Mouse (Mus musculus) heart, embryonic 14.5 days (tissue): ENCODE data around the gene Stn1. TPM values are rescaled to one million over a fixed set of nuclear protein-coding genes. Genes with fewer than 3 reads are reported as not detected.
A peak's percentile ranks its signal among the peaks of the same experiment; 100 is the strongest.

Source experiments
- ATAC-seq: fragments of 200-750 bp; cut with Nextera tagmentation; 2 replicates; pipeline ENCODE4 v1.8.0; 2017; ENCODE audit warnings: low read depth, moderate TSS enrichment; ENCODE audit not compliant: insufficient number of reproducible peaks, insufficient read depth, low FRiP score
- H3K27ac ChIP-seq, 2 experiments: fragments of 200-500 bp in 1 of 2; fragments of 300-500 bp in 1 of 2; sonication (generic) in 1 of 2; replicated peaks in 1 of 2; 2 replicates each; pipeline ENCODE4 v1.5.1; 2012 to 2014; ENCODE audit warnings: low read depth in 2 of 2, low read length in 2 of 2, control low read depth in 1 of 2, mild to moderate bottlenecking in 1 of 2, mixed read lengths in 1 of 2; ENCODE audit not compliant: control insufficient read depth in 1 of 2, insufficient read depth in 1 of 2
- H3K27me3 ChIP-seq: fragments of 300-500 bp; sonication (generic); 2 replicates; pipeline ENCODE4 v1.6.1; 2014; ENCODE audit warnings: mild to moderate bottlenecking, low read length, control low read depth; ENCODE audit not compliant: control insufficient read depth, insufficient read depth
- H3K36me3 ChIP-seq: fragments of 300-500 bp; sonication (generic); 2 replicates; pipeline ENCODE4 v1.6.1; 2014; ENCODE audit warnings: mild to moderate bottlenecking, control low read depth, low read length, mixed read lengths; ENCODE audit not compliant: control insufficient read depth, insufficient read depth
- H3K4me1 ChIP-seq, 2 experiments: fragments of 200-500 bp in 1 of 2; fragments of 300-500 bp in 1 of 2; sonication (generic) in 1 of 2; 2 replicates each; pipeline ENCODE4 v1.6.1; 2012 to 2014; ENCODE audit warnings: low read length in 2 of 2, control low read depth in 1 of 2, mixed read lengths in 1 of 2; ENCODE audit not compliant: control insufficient read depth in 2 of 2, insufficient read depth in 2 of 2
- H3K4me2 ChIP-seq: fragments of 300-500 bp; sonication (generic); 2 replicates; pipeline ENCODE4 v1.6.1; 2014; ENCODE audit warnings: mild to moderate bottlenecking, low read length
- H3K4me3 ChIP-seq, 2 experiments: fragments of 200-500 bp in 1 of 2; fragments of 300-500 bp in 1 of 2; sonication (generic) in 1 of 2; 2 replicates each; pipeline ENCODE4 v1.5.1; 2012 to 2014; ENCODE audit warnings: low read length in 2 of 2, mild to moderate bottlenecking in 2 of 2, control low read depth in 1 of 2, low read depth in 1 of 2, moderate library complexity in 1 of 2; ENCODE audit not compliant: control insufficient read depth in 1 of 2, insufficient read depth in 1 of 2
- H3K9ac ChIP-seq: fragments of 300-500 bp; sonication (generic); 2 replicates; pipeline ENCODE4 v1.6.1; 2014; ENCODE audit warnings: mild to moderate bottlenecking, low read length
- H3K9me3 ChIP-seq: fragments of 300-500 bp; sonication (generic); 2 replicates; pipeline ENCODE4 v1.6.1; 2016; ENCODE audit warnings: low read length, control low read depth; ENCODE audit not compliant: control insufficient read depth
- WGBS: fragments of 180-500 bp; shearing (Covaris S2); extraction: QIAGEN DNeasy Blood & Tissue Kit; methylation state at CpG from one replicate; pipeline ENCODE4 v1.1.7; 2014; 5-methylcytosine and 5-hydroxymethylcytosine counted together
- polyA plus RNA-seq: library from polyadenylated mRNA; unstranded; fragments of >200 nt; fragmentation: Nextera tagmentation; extraction: Ambion mirVana; gene quantifications from 2 replicates; pipeline ENCODE4 v1.2.1, GENCODE M21; 2014

The Stn1 gene
- polyA plus RNA-seq, 1 experiment from 2014 or later: 38.9 TPM

GRCm38 (mm10) chr19:47457711-47458503, 79.4 kb downstream of the Stn1 start:
- H3K27ac ChIP-seq: peak overlapping the region; percentile 5 to 48; a peak in 2 of 4 replicates
- no peak for ATAC-seq
- H3K4me1 ChIP-seq: peaks cover 63 to 92% of the 10 kb centered on the region in 2 experiments
- no peaks in the 10 kb centered on the region for H3K27me3 ChIP-seq
- H3K9me3 ChIP-seq: no peaks in the 10 kb centered on the region; the same call in 1 of the 2 replicates
- 32% methylated on average over 13 of the region's 13 CpGs for WGBS
- H3K4me3 ChIP-seq: no peak overlapping the region
- peaks cover 21% of the 10 kb centered on the region for H3K36me3 ChIP-seq
- H3K4me2 ChIP-seq: peak overlapping the region; percentile 17; the same call in 1 of the 2 replicates
- H3K9ac ChIP-seq: peak overlapping the region; percentile 31; the same call in 1 of the 2 replicates

GRCm38 (mm10) chr19:47456021-47456420, 81.3 kb downstream of the Stn1 start:
- no peak overlapping the region for H3K9ac ChIP-seq
- H3K9me3 ChIP-seq: no peaks in the 10 kb centered on the region
- 49% methylated on average over 6 of the region's 6 CpGs for whole genome bisulfite sequencing
- no peak overlapping the region for H3K4me2 ChIP-seq
- peaks cover 75 to 94% of the 10 kb centered on the region in 2 experiments for H3K4me1 ChIP-seq
- H3K27me3 ChIP-seq: no peaks in the 10 kb centered on the region
- H3K36me3 ChIP-seq: peaks cover 12% of the 10 kb centered on the region; the same call in 1 of the 2 replicates
- no peak for ATAC-seq
- H3K27ac ChIP-seq: 0 out of 4 replicates have a peak overlapping the region, but pooled peaks of 1 of the 2 experiments have one; percentile 95
- no peak overlapping the region for H3K4me3 ChIP-seq

- Histone ChIP-seq H3K4me2 (peak overlapping the region; percentile 47), H3K9me3 (no peaks in the 10 kb centered on the region), H3K36me3 (peaks cover 6% of the 10 kb centered on the region; the same call in 1 of the 2 replicates), H3K4me3 (no peak overlapping the region), H3K4me1 (peaks cover 78 to 95% of the 10 kb centered on the region in 2 experiments), H3K9ac (peak overlapping the region; percentile 59; the same call in 1 of the 2 replicates), H3K27ac (peak overlapping the region; percentile 90 to 95), H3K27me3 (no peaks in the 10 kb centered on the region)
- 60% methylated on average over 15 of the region's 15 CpGs for WGBS
- no peak for ATAC-seq
Observed at GRCm38 (mm10) chr19:47455001-47455755, 82.1 kb downstream of the Stn1 start.

GRCm38 (mm10) chr19:47454167-47455000, 82.9 kb downstream of the Stn1 start:
- H3K9ac ChIP-seq: peak overlapping the region; percentile 59

GRCm38 (mm10) chr19:47453352-47453751, 84.0 kb downstream of the Stn1 start:
- Histone ChIP-seq H3K27ac (peak overlapping the region; percentile 90 to 95), H3K36me3 (peaks cover 6% of the 10 kb centered on the region; the same call in 1 of the 2 replicates), H3K4me1 (peaks cover 81 to 98% of the 10 kb centered on the region in 2 experiments), H3K27me3 (no peaks in the 10 kb centered on the region), H3K9me3 (no peaks in the 10 kb centered on the region), H3K9ac (peak overlapping the region; percentile 59), H3K4me2 (peak overlapping the region; percentile 47; the same call in 1 of the 2 replicates), H3K4me3 (no peak overlapping the region)
- 84% methylated on average over 7 of the region's 7 CpGs for WGBS
- no peak for ATAC-seq

More at GRCm38 (mm10) chr19:47454167-47455000, 82.9 kb downstream of the Stn1 start:
- Histone ChIP-seq H3K9me3 (no peaks in the 10 kb centered on the region), H3K4me1 (peaks cover 80 to 98% of the 10 kb centered on the region in 2 experiments), H3K36me3 (peaks cover 6% of the 10 kb centered on the region; the same call in 1 of the 2 replicates), H3K27me3 (no peaks in the 10 kb centered on the region), H3K27ac (peak overlapping the region; percentile 90 to 95), H3K4me3 (no peak overlapping the region), H3K4me2 (peak overlapping the region; percentile 47)
- peak; percentile 34 for ATAC-seq
- 22% methylated on average over 11 of the region's 11 CpGs for WGBS

GRCm38 (mm10) chr19:47452682-47453081, 84.6 kb downstream of the Stn1 start:
- no peak overlapping the region for H3K4me2 ChIP-seq
- no peak overlapping the region for H3K4me3 ChIP-seq
- no peak overlapping the region for H3K9ac ChIP-seq
- peak overlapping the region; percentile 5 to 59; a peak in 2 of 4 replicates for H3K27ac ChIP-seq
- no peaks in the 10 kb centered on the region for H3K27me3 ChIP-seq
- ATAC-seq: peak; percentile 44; the same call in 1 of the 2 replicates
- H3K36me3 ChIP-seq: peaks cover 6% of the 10 kb centered on the region; the same call in 1 of the 2 replicates
- peaks cover 81 to 98% of the 10 kb centered on the region in 2 experiments for H3K4me1 ChIP-seq
- 36% methylated on average over 10 of the region's 10 CpGs for WGBS
- H3K9me3 ChIP-seq: no peaks in the 10 kb centered on the region
